Mouse (Mus musculus) thymus, postnatal 14 days (tissue): ENCODE data around the gene Hist1h3f.
"Not testable (repeated sequence)": the region's sequence is repeated elsewhere in the genome, so short reads cannot be mapped to it uniquely, and the experiment has no call there.

Experiments
- DNase-seq: peaks from one replicate; pipeline ENCODE4 v3.0.0; 2021

Gene Hist1h3f

GRCm38 (mm10) chr13:23585442-23586098, 41.7 kb downstream of the Hist1h3f start:
- DNase-seq: peak; percentile 83

- peak; percentile 20 for DNase-seq
Measured at GRCm38 (mm10) chr13:23586099-23586939, 42.5 kb downstream of the Hist1h3f start.

- no peak for DNase-seq
Measured at GRCm38 (mm10) chr13:23586940-23587225, 43.0 kb downstream of the Hist1h3f start.

- DNase-seq: no peak
Measured at GRCm38 (mm10) chr13:23591206-23591605, 47.4 kb downstream of the Hist1h3f start.

- not testable (repeated sequence) for DNase-seq
Measured at GRCm38 (mm10) chr13:23591886-23592285, 48.0 kb downstream of the Hist1h3f start.

- DNase-seq: no peak
Measured at GRCm38 (mm10) chr13:23592614-23593013, 48.8 kb downstream of the Hist1h3f start.

- peak; percentile 20 for DNase-seq
Measured at GRCm38 (mm10) chr13:23593051-23593770, 49.4 kb downstream of the Hist1h3f start.
